Mouse (Mus musculus) liver, embryonic 11.5 days (tissue): ENCODE measurements around the gene Slc12a6. TPM values are rescaled to one million over a fixed set of nuclear protein-coding genes. Genes with fewer than 3 reads are reported as not detected.
A peak's percentile ranks its signal among the peaks of the same experiment; 100 is the strongest.

Source experiments
- ATAC-seq: fragments of 200-750 bp; cut with Nextera tagmentation; replicated peaks from 2 replicates; pipeline ENCODE4 v1.8.0; 2017; ENCODE audit warnings: moderate number of reproducible peaks, mild to moderate bottlenecking, moderate TSS enrichment, moderate library complexity; ENCODE audit not compliant: low FRiP score
- DNase-seq: peaks from one replicate; pipeline ENCODE4 v3.0.0-alpha.2; 2017; ENCODE audit warnings: low spot score
- H3K27ac ChIP-seq: fragments of 300-500 bp; sonication (generic); 2 replicates; pipeline ENCODE4 v1.5.1; 2014; ENCODE audit warnings: mild to moderate bottlenecking, low read depth, low read length, control low read depth
- H3K27me3 ChIP-seq: fragments of 300-500 bp; sonication (generic); replicated peaks from 2 replicates; pipeline ENCODE4 v1.6.1; 2014; ENCODE audit warnings: low read length, mixed read lengths; ENCODE audit not compliant: control insufficient read depth, insufficient read depth
- H3K36me3 ChIP-seq: fragments of 300-500 bp; sonication (generic); 2 replicates; pipeline ENCODE4 v1.6.1; 2014; ENCODE audit warnings: mild to moderate bottlenecking, low read length, moderate library complexity, mixed read lengths; ENCODE audit not compliant: control insufficient read depth, insufficient read depth
- H3K4me1 ChIP-seq: fragments of 300-500 bp; sonication (generic); replicated peaks from 2 replicates; pipeline ENCODE4 v1.6.1; 2014; ENCODE audit warnings: low read length, mixed read lengths; ENCODE audit not compliant: control insufficient read depth, insufficient read depth
- H3K4me2 ChIP-seq: fragments of 300-500 bp; sonication (generic); 2 replicates; pipeline ENCODE4 v1.6.1; 2014; ENCODE audit warnings: mild to moderate bottlenecking, control low read depth, moderate library complexity
- H3K4me3 ChIP-seq: fragments of 300-500 bp; sonication (generic); 2 replicates; pipeline ENCODE4 v1.5.1; 2014; ENCODE audit warnings: low read depth, low read length, control low read depth
- H3K9ac ChIP-seq: fragments of 300-500 bp; sonication (generic); 2 replicates; pipeline ENCODE4 v1.6.1; 2014; ENCODE audit warnings: low read depth, low read length, control low read depth
- H3K9me3 ChIP-seq: fragments of 300-500 bp; sonication (generic); 2 replicates; pipeline ENCODE4 v1.6.1; 2016; ENCODE audit warnings: low read length, inconsistent platforms, mixed read lengths; ENCODE audit not compliant: control insufficient read depth
- WGBS: fragments of 180-500 bp; shearing (Covaris S2); extraction: QIAGEN DNeasy Blood & Tissue Kit; methylation state at CpG from one replicate; pipeline ENCODE4 v1.1.7; 2014; 5-methylcytosine and 5-hydroxymethylcytosine counted together
- polyA plus RNA-seq: library from polyadenylated mRNA; unstranded; fragments of >200 nt; fragmentation: Nextera tagmentation; extraction: Ambion mirVana; gene quantifications from 2 replicates; pipeline ENCODE4 v1.2.1, GENCODE M21; 2014

Slc12a6 gene
- 12.3 and 12.7 TPM in 2 replicates for polyA plus RNA-seq

DNA sequence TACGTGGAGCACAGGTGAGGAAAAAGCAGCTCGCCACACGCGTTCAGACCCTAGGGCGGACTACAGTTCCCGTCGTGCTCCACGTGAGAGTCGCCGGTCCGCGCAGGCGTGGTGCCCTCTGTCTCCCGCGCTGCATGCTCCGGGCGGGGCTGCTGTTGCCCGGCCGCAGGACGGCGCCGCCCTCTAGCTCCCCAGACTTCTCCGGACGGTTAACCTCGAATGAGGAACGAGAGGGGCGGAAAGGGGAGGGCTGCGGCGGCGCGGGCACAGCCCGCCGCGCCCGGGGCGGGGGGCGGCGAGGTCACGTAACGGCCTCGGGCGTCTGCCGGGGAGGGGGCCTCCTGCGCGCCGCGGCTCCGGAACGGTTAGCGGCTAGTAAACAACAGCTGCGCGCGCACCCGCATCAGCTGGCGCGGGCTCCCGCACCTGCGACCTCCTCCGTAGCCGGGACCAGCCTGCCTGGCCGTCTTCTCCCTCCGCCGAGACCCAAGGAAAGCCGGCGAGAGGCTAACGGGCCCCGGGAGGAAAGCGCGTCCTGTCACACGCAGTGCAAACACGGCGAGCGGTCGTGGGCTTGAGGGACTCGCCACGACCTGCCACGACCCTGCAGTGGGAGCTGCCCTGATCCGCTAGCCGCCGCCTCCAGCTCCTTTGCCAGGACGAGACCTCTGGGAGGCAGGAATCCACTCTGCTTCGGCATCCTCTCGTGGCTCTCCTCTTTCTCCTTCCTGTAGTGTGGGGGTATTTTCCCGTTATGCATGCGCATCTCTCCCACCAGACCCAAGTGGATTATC, at the start of gene Slc12a6:
Slc12a6 (plus strand) TSS at position 378 of the 794 bp plus-strand sequence.
- Histone ChIP-seq H3K4me3 (peak within 1 kb of the TSS; percentile 77), H3K9ac (peak within 1 kb of the TSS; percentile 78), H3K36me3 (no peaks in the 10 kb centered on the region), H3K4me1 (peaks cover 18% of the 10 kb centered on the region), H3K27ac (peak within 1 kb of the TSS; percentile 88), H3K27me3 (no peaks in the 10 kb centered on the region), H3K9me3 (no peaks in the 10 kb centered on the region), H3K4me2 (peak within 1 kb of the TSS; percentile 94)
- WGBS, result under 1% methylated on average over 85 of the region's 85 CpGs
- DNase-seq, result peak; percentile 93
- peak; percentile 90 for ATAC-seq

DNA sequence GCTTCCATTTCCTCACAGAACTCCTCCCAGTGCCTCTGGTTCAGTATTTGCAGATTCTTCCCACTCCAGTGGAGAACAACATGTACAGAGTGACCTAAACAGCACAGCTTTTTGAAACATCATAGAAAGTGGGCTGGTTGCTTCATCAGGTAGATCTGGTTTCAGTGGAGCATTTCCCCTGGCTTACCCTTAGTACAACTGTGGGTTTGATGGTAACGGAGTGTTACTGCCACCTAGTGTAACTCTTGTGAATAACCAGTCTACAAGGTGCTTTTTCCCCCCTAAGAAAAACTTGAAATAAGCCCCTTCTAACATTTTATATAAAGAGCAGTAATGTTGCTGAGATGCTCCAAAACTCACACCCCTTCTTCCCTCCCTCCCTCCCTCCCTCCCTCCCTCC, 49.6 kb upstream of the Slc12a6 start:
- H3K4me1 ChIP-seq, result no peaks in the 10 kb centered on the region
- ATAC-seq, result no peak
- H3K9me3 ChIP-seq, result no peaks in the 10 kb centered on the region
- H3K36me3 ChIP-seq, result no peaks in the 10 kb centered on the region
- H3K27ac ChIP-seq, result no peak overlapping the region
- H3K9ac ChIP-seq, result no peak overlapping the region
- no peaks in the 10 kb centered on the region for H3K27me3 ChIP-seq
- no peak overlapping the region for H3K4me3 ChIP-seq
- 9% methylated on average over 1 of the region's 1 CpGs for WGBS
- DNase-seq, result no peak
- no peak overlapping the region for H3K4me2 ChIP-seq

DNA sequence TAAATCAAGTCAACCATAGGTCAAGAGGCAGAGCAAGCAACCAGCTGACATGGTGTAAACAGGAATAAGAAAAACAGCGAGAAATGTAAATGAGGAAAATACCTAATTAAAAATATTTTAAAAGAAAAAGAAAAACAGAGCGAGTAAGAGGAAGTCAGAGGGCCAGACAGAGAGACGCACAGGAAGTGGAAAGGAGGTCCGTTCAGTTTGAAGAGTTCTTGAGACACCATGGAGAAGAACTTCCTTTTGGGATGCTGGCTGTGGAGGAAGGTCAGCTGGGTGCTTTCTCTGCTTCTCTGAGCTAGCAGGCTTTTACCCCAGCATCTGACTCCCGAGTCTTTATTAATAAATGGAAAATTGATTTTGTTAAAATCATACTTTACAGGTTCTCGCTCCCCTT, 48.0 kb upstream of the Slc12a6 start:
- 71% methylated on average over 6 of the region's 6 CpGs for WGBS
- ATAC-seq, result no peak
- H3K27ac ChIP-seq, result no peak overlapping the region

DNA sequence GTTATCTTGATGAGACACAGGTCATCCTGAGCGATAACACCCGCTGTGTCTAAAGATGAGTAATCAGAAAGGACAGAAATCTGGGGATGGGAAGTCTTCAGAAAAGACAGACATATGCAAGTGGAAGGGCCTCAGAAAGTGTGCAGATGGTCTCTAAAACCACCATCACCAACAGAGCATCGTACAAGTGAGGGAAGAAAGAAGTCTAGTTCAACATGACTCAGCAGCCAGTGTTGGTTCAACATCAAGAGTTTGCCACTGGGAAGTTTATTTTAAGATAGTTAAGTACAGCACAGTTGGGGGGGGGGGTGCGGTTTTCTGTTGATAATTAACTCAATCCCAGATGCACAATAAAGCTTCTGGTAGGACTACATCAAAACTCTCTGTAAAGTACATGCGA, 44.7 kb upstream of the Slc12a6 start:
- no peak overlapping the region for H3K27ac ChIP-seq
- no peak overlapping the region for H3K9ac ChIP-seq
- no peaks in the 10 kb centered on the region for H3K4me1 ChIP-seq
- H3K9me3 ChIP-seq, result no peaks in the 10 kb centered on the region
- DNase-seq (no peak), ATAC-seq (no peak)
- WGBS, result 69% methylated on average over 5 of the region's 5 CpGs
- H3K27me3 ChIP-seq, result no peaks in the 10 kb centered on the region
- H3K4me2 ChIP-seq, result no peak overlapping the region
- H3K36me3 ChIP-seq, result no peaks in the 10 kb centered on the region
- no peak overlapping the region for H3K4me3 ChIP-seq

More for the DNA sequence above, 48.0 kb upstream of the Slc12a6 start:
- Histone ChIP-seq H3K36me3 (no peaks in the 10 kb centered on the region), H3K4me3 (no peak overlapping the region), H3K9ac (no peak overlapping the region), H3K4me2 (no peak overlapping the region), H3K4me1 (no peaks in the 10 kb centered on the region), H3K9me3 (no peaks in the 10 kb centered on the region), H3K27me3 (no peaks in the 10 kb centered on the region)
- DNase-seq, result no peak

DNA sequence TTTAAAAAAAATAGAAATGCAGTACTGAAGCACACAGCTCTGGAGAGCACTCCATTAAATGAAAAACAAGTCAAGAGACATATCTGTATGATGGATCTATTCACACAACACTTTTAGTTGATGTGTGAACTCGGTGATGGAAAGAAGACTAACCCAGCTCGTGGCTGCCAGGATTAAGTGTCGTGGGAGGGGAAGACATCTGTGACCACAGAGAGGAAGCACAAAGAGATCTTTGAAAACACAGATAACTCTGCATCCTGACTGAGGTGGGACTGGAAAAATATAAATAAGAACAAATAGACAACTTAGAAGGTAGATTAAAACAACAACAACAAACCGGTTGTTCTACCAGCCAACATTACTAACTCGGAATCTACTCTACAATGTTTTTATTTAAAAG, 43.0 kb upstream of the Slc12a6 start:
- Histone ChIP-seq H3K36me3 (no peaks in the 10 kb centered on the region), H3K27ac (no peak overlapping the region), H3K9ac (no peak overlapping the region), H3K4me1 (no peaks in the 10 kb centered on the region), H3K27me3 (no peaks in the 10 kb centered on the region), H3K4me2 (no peak overlapping the region), H3K9me3 (no peaks in the 10 kb centered on the region), H3K4me3 (no peak overlapping the region)
- WGBS, result 46% methylated on average over 5 of the region's 5 CpGs
- ATAC-seq, result no peak
- no peak for DNase-seq

DNA sequence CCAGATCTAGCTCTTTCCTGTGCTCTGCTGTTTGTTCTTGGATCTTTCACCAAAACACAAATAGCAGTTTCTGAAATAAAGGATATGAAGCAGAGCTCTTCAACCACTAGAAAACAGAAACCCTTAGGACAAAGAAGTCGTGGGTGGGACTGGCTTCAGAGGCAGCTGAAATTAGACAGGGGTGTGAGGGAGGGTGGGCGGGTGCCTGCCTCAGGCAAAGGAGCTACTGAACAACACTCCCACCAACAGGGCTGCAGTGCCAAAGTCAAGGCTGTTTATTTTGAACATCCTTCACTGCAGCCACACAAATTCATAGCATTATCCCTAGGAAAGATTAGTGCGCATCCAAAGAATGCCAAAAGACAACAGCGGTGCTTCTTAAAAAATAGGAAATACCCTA, 41.3 kb upstream of the Slc12a6 start:
- Histone ChIP-seq H3K36me3 (no peaks in the 10 kb centered on the region), H3K4me1 (no peaks in the 10 kb centered on the region), H3K27ac (no peak overlapping the region), H3K9ac (no peak overlapping the region), H3K27me3 (no peaks in the 10 kb centered on the region), H3K4me2 (no peak overlapping the region), H3K9me3 (no peaks in the 10 kb centered on the region), H3K4me3 (no peak overlapping the region)
- DNase-seq, result no peak
- 74% methylated on average over 4 of the region's 4 CpGs for WGBS
- ATAC-seq, result no peak

DNA sequence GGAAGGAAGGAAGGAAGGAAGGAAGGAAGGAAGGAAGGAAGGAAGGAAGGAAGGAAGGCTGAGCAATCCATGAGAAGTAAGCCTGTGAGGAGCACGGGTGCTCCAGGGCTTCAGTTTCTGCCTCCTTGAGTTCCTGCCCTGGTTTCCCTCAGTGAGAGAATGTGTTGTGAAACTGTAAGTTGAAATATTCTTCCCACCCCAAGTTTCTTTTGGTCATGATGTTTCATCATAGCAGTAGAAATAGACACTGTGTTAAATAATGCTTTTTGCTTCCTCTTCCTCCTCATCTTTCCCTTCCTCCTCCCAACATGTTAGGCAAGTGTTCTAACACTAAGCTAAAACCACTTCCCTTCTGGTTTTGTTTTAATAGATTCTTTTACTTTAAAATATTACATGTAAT, 33.0 kb upstream of the Slc12a6 start:
- Histone ChIP-seq H3K4me1 (no peaks in the 10 kb centered on the region), H3K27me3 (no peaks in the 10 kb centered on the region), H3K36me3 (no peaks in the 10 kb centered on the region), H3K4me2 (no peak overlapping the region), H3K4me3 (no peak overlapping the region), H3K9me3 (no peaks in the 10 kb centered on the region), H3K9ac (no peak overlapping the region), H3K27ac (no peak overlapping the region)
- 55% methylated on average over 1 of the region's 1 CpGs for WGBS
- ATAC-seq (no peak), DNase-seq (no peak)

DNA sequence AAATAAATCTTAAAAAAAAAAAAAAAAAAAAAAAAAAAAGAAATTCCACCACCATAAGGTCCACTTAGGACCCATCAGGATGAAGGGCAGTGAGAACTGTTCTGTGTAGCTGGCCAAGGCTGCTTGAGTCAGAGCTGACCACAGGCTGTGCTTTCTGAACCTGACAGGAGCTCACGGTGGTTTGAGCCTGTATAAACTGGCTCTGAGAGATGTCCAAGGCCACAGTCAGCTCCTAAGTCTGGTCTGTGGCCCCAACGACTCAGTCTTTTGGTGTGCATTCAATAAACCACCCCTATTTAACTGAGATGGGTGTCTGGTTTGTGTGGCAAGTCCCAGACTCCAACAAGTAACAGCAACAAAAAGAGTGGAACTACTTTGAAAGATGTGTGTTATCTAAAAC, 29.0 kb upstream of the Slc12a6 start:
- Histone ChIP-seq H3K27me3 (no peaks in the 10 kb centered on the region), H3K4me2 (no peak overlapping the region), H3K36me3 (no peaks in the 10 kb centered on the region), H3K4me1 (no peaks in the 10 kb centered on the region; the same call in 1 of the 2 replicates), H3K4me3 (no peak overlapping the region), H3K9ac (no peak overlapping the region), H3K9me3 (no peaks in the 10 kb centered on the region), H3K27ac (no peak overlapping the region)
- DNase-seq (no peak), ATAC-seq (no peak)
- 73% methylated on average over 2 of the region's 2 CpGs for WGBS

DNA sequence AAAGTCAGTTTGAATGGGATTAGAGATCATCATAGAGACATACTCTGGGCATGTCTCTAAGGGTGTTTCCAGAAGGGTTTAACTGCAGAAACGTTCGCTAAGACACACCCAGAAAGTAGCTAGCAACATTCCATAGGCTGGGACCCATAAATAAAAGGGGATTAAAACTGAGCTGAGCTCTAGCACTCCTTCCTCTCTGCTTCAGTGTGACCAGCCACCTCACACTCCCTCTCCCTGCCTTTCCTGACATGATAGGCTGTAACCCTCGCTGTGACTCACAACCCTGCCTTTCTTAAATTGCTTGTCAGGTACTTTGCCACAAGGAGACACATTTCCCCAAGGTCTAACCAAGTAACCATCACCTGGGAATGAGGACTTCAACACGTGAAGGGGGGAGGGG, 27.6 kb upstream of the Slc12a6 start:
- H3K36me3 ChIP-seq, result no peaks in the 10 kb centered on the region
- no peak overlapping the region for H3K9ac ChIP-seq
- no peaks in the 10 kb centered on the region; the same call in 1 of the 2 replicates for H3K4me1 ChIP-seq
- no peaks in the 10 kb centered on the region for H3K27me3 ChIP-seq
- ATAC-seq, result no peak
- H3K4me3 ChIP-seq, result no peak overlapping the region
- no peak overlapping the region for H3K27ac ChIP-seq
- no peaks in the 10 kb centered on the region for H3K9me3 ChIP-seq
- no peak for DNase-seq
- WGBS, result 6% methylated on average over 4 of the region's 4 CpGs
- H3K4me2 ChIP-seq, result no peak overlapping the region
